Mouse (Mus musculus) spleen, adult 2 months (tissue): Measurements from ENCODE around the gene Rnf157. TPM values are rescaled to one million over a fixed set of nuclear protein-coding genes. Genes with fewer than 3 reads are reported as not detected.
A peak's percentile ranks its signal among the peaks of the same experiment; 100 is the strongest.

Experiments used
- DNase-seq, 2 experiments: peaks; one replicate each; pipeline versions ENCODE4 v3.0.0 to v3.0.0-alpha.2; 2012 to 2021; ENCODE audit warnings: low spot score in 2 of 2, low read depth in 1 of 2
- H3K27ac ChIP-seq: fragments of 200-500 bp; 2 replicates; pipeline ENCODE4 v1.5.1; 2012; ENCODE audit warnings: low read length, inconsistent platforms; ENCODE audit not compliant: insufficient read depth
- H3K27me3 ChIP-seq: fragments of 200-500 bp; 2 replicates; pipeline ENCODE4 v1.6.1; 2012; ENCODE audit warnings: mild to moderate bottlenecking, moderate library complexity, low read length, inconsistent platforms; ENCODE audit not compliant: control insufficient read depth, insufficient read depth
- H3K36me3 ChIP-seq: fragments of 200-500 bp; 2 replicates; pipeline ENCODE4 v1.6.1; 2012; ENCODE audit warnings: mild to moderate bottlenecking, low read length, inconsistent platforms; ENCODE audit not compliant: control insufficient read depth, insufficient read depth
- H3K4me1 ChIP-seq: fragments of 200-500 bp; 2 replicates; pipeline ENCODE4 v1.6.1; 2011; ENCODE audit warnings: inconsistent platforms; ENCODE audit not compliant: control insufficient read depth, insufficient read depth, insufficient read length
- H3K4me3 ChIP-seq: fragments of 200-500 bp; 2 replicates; pipeline ENCODE4 v1.5.1; 2011; ENCODE audit warnings: mild to moderate bottlenecking, inconsistent platforms; ENCODE audit not compliant: insufficient read depth, insufficient read length; ENCODE audit errors: extremely low read depth
- CTCF ChIP-seq: fragments of 200-500 bp; IDR thresholded peaks from 2 replicates; pipeline ENCODE4 v1.5.1; 2011; ENCODE audit warnings: mild to moderate bottlenecking, inconsistent platforms; ENCODE audit not compliant: insufficient read depth, insufficient read length, insufficient replicate concordance; ENCODE audit errors: extremely low read depth
- POLR2A ChIP-seq: fragments of 200-500 bp; IDR thresholded peaks from 2 replicates; pipeline ENCODE4 v1.6.1; 2011; ENCODE audit warnings: low read depth, low read length, inconsistent platforms
- WGBS: fragments of 180-500 bp; shearing (Covaris S2); methylation state at CpG from one replicate; pipeline ENCODE4 v1.1.7; 2018; 5-methylcytosine and 5-hydroxymethylcytosine counted together
- polyA plus RNA-seq: library from polyadenylated mRNA; depleted of rRNA; stranded (reverse); fragments of >200 nt; gene quantifications from 2 replicates; pipeline ENCODE4 v1.2.3, GENCODE M21; 2012

Gene Rnf157
- polyA plus RNA-seq, 1 experiment: 10.7 TPM

DNA sequence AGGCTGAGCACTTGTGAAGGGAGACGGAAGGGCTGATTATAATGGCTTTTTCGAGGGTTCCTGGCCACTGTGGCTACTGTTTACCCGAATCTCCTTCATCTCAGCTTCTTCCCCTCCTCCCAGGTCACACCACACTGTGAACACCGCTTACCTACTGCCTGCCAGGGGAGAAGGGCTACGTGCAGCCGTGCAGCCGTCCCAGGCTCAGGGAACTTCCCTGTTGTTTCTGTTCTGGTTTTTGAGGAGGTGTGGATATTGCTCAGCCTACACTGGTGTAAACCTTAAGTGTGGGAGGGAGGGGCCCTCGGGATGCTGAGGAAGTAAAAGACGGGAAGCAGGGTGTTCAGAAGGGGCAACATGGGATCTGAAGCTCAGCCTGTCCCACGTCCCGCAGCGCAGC is 75.8 kb downstream of the Rnf157 start:
- peaks cover 9% of the 10 kb centered on the region for H3K27me3 ChIP-seq
- 57% methylated on average over 12 of the region's 12 CpGs for WGBS

DNA sequence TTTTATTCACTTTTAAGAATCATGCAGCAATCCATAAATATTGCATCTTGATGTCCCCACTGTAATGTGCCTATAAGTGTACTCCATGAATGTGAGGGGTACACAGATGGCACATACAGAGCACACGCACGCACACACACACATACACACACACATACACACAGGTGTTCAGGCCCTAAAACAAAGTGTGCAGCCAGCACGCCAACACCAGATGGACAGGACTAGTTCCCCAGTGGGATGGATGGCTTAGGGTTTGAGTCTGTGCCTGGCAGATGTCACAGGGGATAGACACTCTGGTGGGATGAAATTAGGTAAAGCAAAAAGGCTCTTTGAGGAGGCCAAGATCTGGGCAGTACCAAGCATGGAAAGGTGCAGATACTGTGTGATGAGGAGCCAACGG is 76.4 kb downstream of the Rnf157 start:
- DNase-seq: no peak
- WGBS: 87% methylated on average over 4 of the region's 4 CpGs
- no peak overlapping the region for H3K27ac ChIP-seq
- no peak overlapping the region for H3K4me3 ChIP-seq
- H3K4me1 ChIP-seq: peaks cover 8% of the 10 kb centered on the region; the same call in 1 of the 2 replicates
- H3K27me3 ChIP-seq: peaks cover 9% of the 10 kb centered on the region
- H3K36me3 ChIP-seq: no peaks in the 10 kb centered on the region
- TF ChIP-seq POLR2A (no peak), CTCF (no peak)

More for the DNA sequence above, 75.8 kb downstream of the Rnf157 start:
- peaks cover 8% of the 10 kb centered on the region; the same call in 1 of the 2 replicates for H3K4me1 ChIP-seq
- TF ChIP-seq POLR2A: no peak
- no peak for TF ChIP-seq CTCF
- no peak overlapping the region for H3K4me3 ChIP-seq
- no peak overlapping the region for H3K27ac ChIP-seq
- no peak for DNase-seq
- H3K36me3 ChIP-seq: no peaks in the 10 kb centered on the region

GRCm38 (mm10) chr11:116335244-116336036 is 77.4 kb downstream of the Rnf157 start, which contains the start of gene Foxj1:
Gene Foxj1, minus strand, starts transcription at chr11:116335399.
- H3K27me3 ChIP-seq: peaks cover 9% of the 10 kb centered on the region
- WGBS: under 1% methylated on average over 56 of the region's 61 CpGs

DNA sequence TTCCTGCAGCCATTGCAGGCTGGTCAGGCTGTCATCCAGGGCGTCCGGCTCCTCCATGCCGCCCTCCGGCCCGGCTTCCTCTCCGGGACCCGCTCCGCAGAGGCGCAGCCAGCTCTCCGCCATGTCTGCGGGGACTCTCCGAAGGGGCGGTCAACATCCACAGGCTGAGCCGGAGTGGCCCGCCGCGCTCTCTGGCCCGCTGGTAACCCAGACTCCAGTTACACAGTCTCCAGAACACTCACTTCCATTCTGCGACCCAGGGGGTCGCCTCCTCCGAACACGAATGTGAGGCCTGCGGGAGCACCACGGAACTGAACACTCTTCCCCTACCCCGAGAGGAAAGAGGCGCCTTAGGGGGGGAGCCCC is 78.4 kb downstream of the Rnf157 start:
- H3K4me1 ChIP-seq: peaks cover 8% of the 10 kb centered on the region; the same call in 1 of the 2 replicates
- H3K27ac ChIP-seq: no peak overlapping the region
- 12% methylated on average over 20 of the region's 26 CpGs for WGBS
- peaks cover 9% of the 10 kb centered on the region for H3K27me3 ChIP-seq
- H3K36me3 ChIP-seq: no peaks in the 10 kb centered on the region
- no peak for TF ChIP-seq POLR2A
- TF ChIP-seq CTCF: no peak
- DNase-seq: no peak
- no peak overlapping the region for H3K4me3 ChIP-seq

More at GRCm38 (mm10) chr11:116335244-116336036, 77.4 kb downstream of the Rnf157 start, which contains the start of gene Foxj1:
- no peaks in the 10 kb centered on the region for H3K36me3 ChIP-seq
- peak; percentile 84 to 92 for DNase-seq
- TF ChIP-seq CTCF: peak; percentile 55; the same call in 1 of the 2 replicates
- TF ChIP-seq POLR2A: no peak
- H3K4me3 ChIP-seq: peak within 1 kb of the TSS; percentile 54
- H3K27ac ChIP-seq: no peak within 1 kb of the TSS
- peaks cover 8% of the 10 kb centered on the region; the same call in 1 of the 2 replicates for H3K4me1 ChIP-seq

DNA sequence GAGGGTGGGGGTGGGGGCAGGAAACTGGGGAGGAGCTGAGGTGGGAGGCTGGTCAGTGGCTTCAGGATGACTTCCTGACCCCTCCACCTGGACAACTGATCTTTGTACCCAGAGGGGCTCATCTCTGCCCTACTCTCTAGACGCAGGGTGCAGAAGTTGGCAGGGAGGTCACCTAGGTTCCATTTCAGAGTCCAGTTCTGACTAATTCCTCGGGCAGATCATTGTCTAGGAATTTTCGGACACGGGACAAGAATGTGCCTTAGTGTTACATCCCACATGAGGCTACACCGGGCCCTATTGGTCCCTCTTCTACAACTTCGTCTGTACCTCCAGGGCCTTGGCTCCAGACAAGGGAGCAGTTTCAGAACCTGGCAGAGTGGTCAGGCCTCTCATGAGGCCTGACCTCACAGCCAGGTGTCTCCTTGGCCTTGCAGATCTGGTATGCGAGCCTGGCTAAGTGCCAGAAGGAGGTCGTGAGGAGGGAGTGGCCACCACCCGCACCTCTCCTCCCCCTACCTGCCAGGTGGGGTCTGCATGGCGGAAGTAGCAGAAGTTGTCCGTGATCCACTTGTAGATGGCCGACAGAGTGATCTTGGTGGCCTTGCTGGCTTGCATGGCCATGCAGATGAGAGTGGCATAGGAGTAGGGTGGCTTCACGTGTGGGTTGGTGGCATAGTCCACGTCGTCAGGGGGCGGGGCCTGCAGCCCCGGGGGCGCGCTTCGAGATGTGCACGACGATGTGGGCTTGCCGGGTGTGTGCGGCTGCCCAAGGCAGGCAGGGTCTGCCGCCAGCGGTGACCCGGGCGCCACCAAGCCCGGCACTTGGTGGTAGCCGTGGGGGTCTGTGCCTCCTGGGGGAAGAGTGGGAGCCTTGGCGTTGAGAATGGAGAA is 79.1 kb downstream of the Rnf157 start:
- H3K4me3 ChIP-seq: no peak overlapping the region
- peaks cover 9% of the 10 kb centered on the region for H3K27me3 ChIP-seq
- peaks cover 8% of the 10 kb centered on the region; the same call in 1 of the 2 replicates for H3K4me1 ChIP-seq
- 37% methylated on average over 31 of the region's 31 CpGs for WGBS
- no peak for DNase-seq
- H3K36me3 ChIP-seq: no peaks in the 10 kb centered on the region
- H3K27ac ChIP-seq: no peak overlapping the region
- no peak for TF ChIP-seq CTCF
- no peak for TF ChIP-seq POLR2A

DNA sequence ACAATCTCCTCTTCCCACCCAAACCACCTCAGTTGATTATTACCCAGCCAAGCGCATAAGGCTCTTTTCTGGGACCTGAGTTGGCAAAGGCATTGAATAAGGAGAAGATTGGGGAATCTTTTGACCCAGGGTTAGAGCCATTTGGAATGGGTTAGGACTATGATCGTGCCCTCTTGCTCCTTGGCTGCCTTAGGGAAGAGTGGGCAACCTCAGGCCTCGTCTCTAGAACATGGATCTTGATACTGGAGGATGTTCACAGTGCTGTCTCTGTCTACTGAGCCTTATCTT is 79.9 kb downstream of the Rnf157 start:
- Histone ChIP-seq H3K4me3 (no peak overlapping the region), H3K27me3 (peaks cover 9% of the 10 kb centered on the region), H3K27ac (no peak overlapping the region), H3K36me3 (no peaks in the 10 kb centered on the region), H3K4me1 (peaks cover 8% of the 10 kb centered on the region; the same call in 1 of the 2 replicates)
- 92% methylated on average over 3 of the region's 3 CpGs for WGBS
- DNase-seq: no peak
- TF ChIP-seq POLR2A (no peak), CTCF (no peak)
